Mouse (Mus musculus) liver, embryonic 12.5 days (tissue): ENCODE results near the gene Grin2b. TPM values are rescaled to one million over a fixed set of nuclear protein-coding genes. Genes with fewer than 3 reads are reported as not detected.
A peak's percentile ranks its signal among the peaks of the same experiment; 100 is the strongest.
"Not testable (repeated sequence)": the region's sequence is repeated elsewhere in the genome, so short reads cannot be mapped to it uniquely, and the experiment has no call there.

ENCODE experiments used
- ATAC-seq: fragments of 200-750 bp; cut with Nextera tagmentation; 2 replicates; pipeline ENCODE4 v1.8.0; 2017; ENCODE audit warnings: moderate number of reproducible peaks, mild to moderate bottlenecking, moderate library complexity
- H3K27ac ChIP-seq: fragments of 300-500 bp; sonication (generic); 2 replicates; pipeline ENCODE4 v1.5.1; 2016; ENCODE audit warnings: mild to moderate bottlenecking
- H3K27me3 ChIP-seq: fragments of 300-500 bp; sonication (generic); replicated peaks from 2 replicates; pipeline ENCODE4 v1.6.1; 2016; ENCODE audit warnings: mild to moderate bottlenecking, moderate library complexity
- H3K36me3 ChIP-seq: fragments of 300-500 bp; sonication (generic); 2 replicates; pipeline ENCODE4 v1.6.1; 2016; ENCODE audit warnings: mild to moderate bottlenecking, moderate library complexity
- H3K4me1 ChIP-seq: fragments of 300-500 bp; sonication (generic); 2 replicates; pipeline ENCODE4 v1.6.1; 2016
- H3K4me2 ChIP-seq: fragments of 300-500 bp; sonication (generic); 2 replicates; pipeline ENCODE4 v1.6.1; 2016; ENCODE audit warnings: mild to moderate bottlenecking, moderate library complexity
- H3K4me3 ChIP-seq: fragments of 300-500 bp; sonication (generic); 2 replicates; pipeline ENCODE4 v1.5.1; 2016; ENCODE audit warnings: mild to moderate bottlenecking, moderate library complexity
- H3K9ac ChIP-seq: fragments of 300-500 bp; sonication (generic); 2 replicates; pipeline ENCODE4 v1.6.1; 2016; ENCODE audit warnings: mild to moderate bottlenecking, moderate library complexity
- H3K9me3 ChIP-seq: fragments of 300-500 bp; sonication (generic); replicated peaks from 2 replicates; pipeline ENCODE4 v1.6.1; 2016; ENCODE audit warnings: mild to moderate bottlenecking, moderate library complexity
- WGBS: fragments of 180-500 bp; shearing (Covaris S2); methylation state at CpG from one replicate; pipeline ENCODE4 v1.1.7; 2016; ENCODE audit not compliant: insufficient replicate concordance; 5-methylcytosine and 5-hydroxymethylcytosine counted together
- polyA plus RNA-seq: library from polyadenylated mRNA; unstranded; fragments of >200 nt; fragmentation: Nextera tagmentation; extraction: Ambion mirVana; gene quantifications from 2 replicates; pipeline ENCODE4 v1.2.1, GENCODE M21; 2016

The Grin2b gene
- polyA plus RNA-seq, 1 experiment from 2014 or later, result 0.26 TPM

DNA sequence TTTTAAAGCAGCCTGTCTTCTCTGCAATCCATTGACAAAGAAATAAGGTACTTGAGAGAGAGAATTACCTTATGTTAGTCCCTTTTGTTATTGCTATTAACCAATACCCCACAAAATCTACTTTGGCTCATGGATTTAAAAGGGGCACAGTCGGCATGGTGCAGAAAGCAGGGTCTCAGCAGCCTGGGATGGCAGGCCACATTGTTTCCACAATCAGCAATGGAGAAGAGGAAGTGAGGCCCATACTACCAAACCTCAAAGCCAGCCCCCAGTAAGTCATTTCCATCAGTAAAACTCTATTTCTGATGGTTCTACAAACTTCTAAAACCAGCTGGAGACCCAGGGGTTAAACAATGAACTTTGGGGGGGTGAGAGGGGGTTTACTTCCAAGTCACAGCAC lies 417.2 kb downstream of the Grin2b start:
- Histone ChIP-seq H3K9ac (no peak overlapping the region), H3K27ac (no peak overlapping the region), H3K27me3 (no peaks in the 10 kb centered on the region), H3K4me3 (no peak overlapping the region), H3K4me2 (no peak overlapping the region), H3K4me1 (no peaks in the 10 kb centered on the region), H3K36me3 (no peaks in the 10 kb centered on the region), H3K9me3 (no peaks in the 10 kb centered on the region)
- ATAC-seq, result no peak
- 37% methylated on average over 1 of the region's 1 CpGs for WGBS

GRCm38 (mm10) chr6:135748412-135749076 lies 424.8 kb downstream of the Grin2b start:
- Histone ChIP-seq H3K4me3 (no peak overlapping the region), H3K9ac (no peak overlapping the region), H3K36me3 (no peaks in the 10 kb centered on the region), H3K9me3 (no peaks in the 10 kb centered on the region), H3K4me2 (no peak overlapping the region), H3K27me3 (no peaks in the 10 kb centered on the region), H3K27ac (no peak overlapping the region), H3K4me1 (no peaks in the 10 kb centered on the region)
- ATAC-seq, result peak; percentile 40; the same call in 1 of the 2 replicates
- WGBS, result 64% methylated on average over 5 of the region's 7 CpGs

DNA sequence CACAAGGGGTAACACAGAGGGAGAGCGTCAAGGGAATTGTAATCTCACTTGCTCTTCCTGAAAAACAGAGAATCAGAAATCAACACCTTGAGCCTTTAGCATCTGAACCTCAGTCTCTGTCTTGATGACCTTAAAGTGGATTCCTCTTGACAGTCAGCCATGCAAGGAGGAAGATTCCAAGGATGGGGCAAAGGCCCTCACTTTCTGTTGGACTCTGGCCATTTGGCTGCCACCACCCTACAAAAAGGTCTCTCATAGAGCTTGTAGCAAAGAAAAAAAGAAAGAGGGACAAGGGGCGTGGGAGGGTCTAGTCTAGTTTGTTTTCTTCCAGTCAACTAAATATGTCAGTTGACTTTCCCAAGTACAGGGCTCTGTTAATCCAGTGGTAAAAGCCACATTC lies 427.7 kb downstream of the Grin2b start:
- H3K9me3 ChIP-seq, result no peaks in the 10 kb centered on the region
- no peaks in the 10 kb centered on the region for H3K27me3 ChIP-seq
- H3K4me3 ChIP-seq, result no peak overlapping the region
- WGBS, result 60% methylated on average over 2 of the region's 2 CpGs
- H3K9ac ChIP-seq, result no peak overlapping the region
- no peak overlapping the region for H3K4me2 ChIP-seq
- H3K36me3 ChIP-seq, result no peaks in the 10 kb centered on the region
- no peak for ATAC-seq
- no peak overlapping the region for H3K27ac ChIP-seq
- no peaks in the 10 kb centered on the region for H3K4me1 ChIP-seq

GRCm38 (mm10) chr6:135734227-135734732 lies 439.0 kb downstream of the Grin2b start:
- no peaks in the 10 kb centered on the region for H3K36me3 ChIP-seq
- no peak overlapping the region for H3K4me2 ChIP-seq
- H3K27ac ChIP-seq, result no peak overlapping the region
- 79% methylated on average over 4 of the region's 4 CpGs for WGBS
- H3K9ac ChIP-seq, result no peak overlapping the region
- H3K9me3 ChIP-seq, result peaks cover 15% of the 10 kb centered on the region
- no peak for ATAC-seq
- H3K27me3 ChIP-seq, result no peaks in the 10 kb centered on the region
- H3K4me3 ChIP-seq, result no peak overlapping the region
- no peaks in the 10 kb centered on the region for H3K4me1 ChIP-seq

DNA sequence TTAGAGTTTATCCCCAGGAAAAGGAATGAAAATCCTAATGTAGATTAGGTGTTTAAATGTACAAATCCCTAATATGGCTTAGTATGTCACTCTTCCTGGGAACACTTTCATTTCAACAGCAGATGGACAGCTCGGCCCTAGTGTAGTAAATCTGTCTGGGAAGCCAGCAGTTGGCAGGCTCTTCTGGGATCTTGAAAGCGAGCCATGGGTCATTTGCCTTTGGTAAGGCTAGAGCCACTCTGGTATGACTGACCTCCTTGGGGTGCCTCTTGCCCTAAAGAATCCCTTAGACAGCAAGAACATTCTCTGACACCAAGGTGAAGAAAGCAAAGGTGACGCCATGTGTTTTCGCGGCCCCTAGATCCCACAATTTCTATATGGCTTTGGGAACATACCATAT lies 446.2 kb downstream of the Grin2b start:
- WGBS, result 74% methylated on average over 5 of the region's 5 CpGs
- no peak overlapping the region for H3K27ac ChIP-seq
- no peaks in the 10 kb centered on the region for H3K36me3 ChIP-seq
- H3K9me3 ChIP-seq, result 0 out of 2 replicates have a peak, but pooled peaks cover 2% of the 10 kb centered on the region
- H3K27me3 ChIP-seq, result no peaks in the 10 kb centered on the region
- no peaks in the 10 kb centered on the region for H3K4me1 ChIP-seq
- no peak overlapping the region for H3K9ac ChIP-seq
- no peak overlapping the region for H3K4me3 ChIP-seq
- no peak for ATAC-seq
- no peak overlapping the region for H3K4me2 ChIP-seq

- H3K27ac ChIP-seq, result no peak overlapping the region
- no peak overlapping the region for H3K4me3 ChIP-seq
- no peaks in the 10 kb centered on the region for H3K9me3 ChIP-seq
- H3K36me3 ChIP-seq, result no peaks in the 10 kb centered on the region
- no peaks in the 10 kb centered on the region for H3K27me3 ChIP-seq
- H3K9ac ChIP-seq, result no peak overlapping the region
- H3K4me1 ChIP-seq, result no peaks in the 10 kb centered on the region
- ATAC-seq, result no peak
- 73% methylated on average over 2 of the region's 2 CpGs for WGBS
- H3K4me2 ChIP-seq, result no peak overlapping the region
Observed at GRCm38 (mm10) chr6:135721706-135722105, 451.6 kb downstream of the Grin2b start.

- Histone ChIP-seq H3K27ac (no peak overlapping the region), H3K4me1 (no peaks in the 10 kb centered on the region), H3K36me3 (no peaks in the 10 kb centered on the region), H3K9me3 (no peaks in the 10 kb centered on the region), H3K27me3 (no peaks in the 10 kb centered on the region), H3K9ac (no peak overlapping the region), H3K4me3 (no peak overlapping the region), H3K4me2 (no peak overlapping the region)
- 41% methylated on average over 4 of the region's 4 CpGs for WGBS
- ATAC-seq, result no peak
Observed at GRCm38 (mm10) chr6:135714906-135715305, 458.4 kb downstream of the Grin2b start.

DNA sequence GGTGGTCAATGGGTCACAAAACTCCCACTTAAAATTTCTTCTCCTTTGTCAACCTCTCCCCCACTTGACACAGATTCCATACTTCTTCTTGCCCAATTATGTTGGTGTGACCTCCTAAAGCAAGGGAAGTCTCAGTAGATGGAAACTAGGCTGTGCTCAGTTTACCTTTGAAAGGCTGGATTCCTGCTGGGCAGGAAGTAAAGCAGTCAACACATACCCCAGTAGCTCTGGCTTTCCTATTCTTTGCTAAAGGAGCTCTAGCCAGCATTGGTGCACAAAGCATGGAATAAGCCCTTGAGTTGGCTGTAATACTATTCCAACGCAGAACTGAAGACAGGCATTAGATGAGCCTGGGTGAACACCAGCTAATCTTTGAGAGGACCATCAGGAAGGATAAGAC lies 459.1 kb downstream of the Grin2b start:
- no peaks in the 10 kb centered on the region for H3K36me3 ChIP-seq
- no peak overlapping the region for H3K4me2 ChIP-seq
- H3K9me3 ChIP-seq, result no peaks in the 10 kb centered on the region
- no peaks in the 10 kb centered on the region for H3K4me1 ChIP-seq
- no peaks in the 10 kb centered on the region for H3K27me3 ChIP-seq
- H3K9ac ChIP-seq, result no peak overlapping the region
- no peak overlapping the region for H3K27ac ChIP-seq
- 48% methylated on average over 1 of the region's 1 CpGs for WGBS
- H3K4me3 ChIP-seq, result no peak overlapping the region
- ATAC-seq, result no peak

DNA sequence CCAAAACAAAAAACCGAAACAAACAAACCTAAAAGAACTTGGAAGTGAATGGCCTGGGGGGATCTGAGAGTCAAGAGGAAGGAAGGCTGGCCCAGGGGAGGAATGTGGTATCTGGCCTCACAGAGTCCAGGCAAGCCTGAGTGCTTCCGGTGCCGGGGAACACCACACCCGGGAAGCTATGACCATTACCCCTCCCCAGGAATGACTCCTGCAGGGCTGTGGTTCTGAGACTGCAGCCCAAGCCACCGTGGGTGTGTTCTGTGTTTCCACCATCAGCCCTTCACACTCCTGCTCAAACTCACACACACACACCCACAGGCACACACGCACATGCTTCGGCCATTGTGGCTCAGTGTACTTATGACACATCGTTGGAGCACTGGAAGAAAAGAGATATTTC lies 459.6 kb downstream of the Grin2b start:
- Histone ChIP-seq H3K4me1 (no peaks in the 10 kb centered on the region), H3K27me3 (no peaks in the 10 kb centered on the region), H3K36me3 (no peaks in the 10 kb centered on the region), H3K4me2 (no peak overlapping the region), H3K9ac (no peak overlapping the region), H3K4me3 (no peak overlapping the region), H3K27ac (no peak overlapping the region), H3K9me3 (no peaks in the 10 kb centered on the region)
- 48% methylated on average over 8 of the region's 8 CpGs for WGBS
- no peak for ATAC-seq

- 61% methylated on average over 6 of the region's 6 CpGs for WGBS
- not testable (repeated sequence) for H3K4me3 ChIP-seq, H3K27ac ChIP-seq, H3K9me3 ChIP-seq, H3K9ac ChIP-seq, H3K4me2 ChIP-seq, H3K4me1 ChIP-seq, H3K36me3 ChIP-seq, H3K27me3 ChIP-seq
- 0 out of 2 replicates have a peak, but pooled peaks have one; percentile 40 for ATAC-seq
Observed at GRCm38 (mm10) chr6:135706850-135707522, 466.3 kb downstream of the Grin2b start.

DNA sequence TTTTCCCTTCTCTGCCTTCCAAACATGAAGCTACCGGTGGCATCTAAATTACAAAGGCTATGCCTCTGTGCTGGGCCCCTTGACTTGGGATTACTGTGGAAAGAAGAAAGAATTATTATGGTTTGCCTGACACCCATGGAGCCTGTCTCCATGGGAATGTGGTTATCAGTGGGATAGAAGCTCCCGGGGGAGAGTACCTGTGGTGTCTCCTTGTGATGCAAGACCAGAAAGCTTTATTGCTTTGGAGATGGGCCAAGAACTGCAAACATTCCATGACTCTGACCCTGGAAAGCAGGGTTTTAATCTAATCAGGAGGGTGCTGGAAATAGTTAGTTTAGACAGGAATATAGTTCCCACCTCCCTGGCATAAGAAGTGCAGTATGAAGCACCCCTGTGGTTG lies 469.7 kb downstream of the Grin2b start:
- H3K4me3 ChIP-seq, result no peak overlapping the region
- H3K4me2 ChIP-seq, result no peak overlapping the region
- H3K9me3 ChIP-seq, result no peaks in the 10 kb centered on the region
- no peaks in the 10 kb centered on the region for H3K4me1 ChIP-seq
- 48% methylated on average over 2 of the region's 2 CpGs for WGBS
- H3K27me3 ChIP-seq, result no peaks in the 10 kb centered on the region
- ATAC-seq, result no peak
- no peak overlapping the region for H3K9ac ChIP-seq
- H3K27ac ChIP-seq, result no peak overlapping the region
- H3K36me3 ChIP-seq, result no peaks in the 10 kb centered on the region

GRCm38 (mm10) chr6:135701361-135701760 lies 471.9 kb downstream of the Grin2b start:
- Histone ChIP-seq H3K36me3 (no peaks in the 10 kb centered on the region), H3K9ac (no peak overlapping the region), H3K27ac (no peak overlapping the region), H3K4me2 (no peak overlapping the region), H3K4me1 (no peaks in the 10 kb centered on the region), H3K27me3 (no peaks in the 10 kb centered on the region), H3K9me3 (no peaks in the 10 kb centered on the region), H3K4me3 (no peak overlapping the region)
- ATAC-seq, result no peak
- 67% methylated on average over 3 of the region's 3 CpGs for WGBS
